8 mouse cellular contexts compared by ENCODE assay signal in the genomic region with DNA sequence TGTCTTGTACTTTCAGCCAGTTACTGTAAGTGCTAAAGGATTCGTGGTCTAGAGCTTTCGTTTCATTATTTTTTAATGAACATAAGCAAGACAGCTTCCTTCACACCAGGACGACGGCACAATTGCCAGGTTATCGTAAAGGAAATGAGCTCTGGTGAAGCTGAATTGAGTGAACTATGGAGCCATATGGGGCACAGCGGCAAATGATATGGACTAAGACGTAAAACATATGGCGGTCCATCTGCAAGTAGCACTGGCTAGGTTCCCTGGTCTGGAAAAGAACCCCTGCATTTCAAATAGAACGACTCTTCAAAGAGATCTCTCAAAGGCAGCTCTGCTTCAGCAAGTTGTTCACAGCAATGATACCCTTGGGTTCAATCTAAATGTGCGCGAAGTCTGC. TPM values are rescaled to one million over a fixed set of nuclear protein-coding genes. Genes with fewer than 3 reads are reported as not detected.
DNase-seq lines count a peak whose midpoint lies in the region; ATAC-seq and TF ChIP-seq lines count a peak whose summit lies in the region.

No protein-coding gene starts in this region.

- H3K36me3 ChIP-seq in heart, embryonic 16.5 days (ENCODE audit: control insufficient read depth, insufficient read depth), result no peaks in the 10 kb centered on the region
- H3K36me3 ChIP-seq in midbrain, embryonic 10.5 days, result peaks cover 23% of the 10 kb centered on the region

- ATAC-seq in heart, embryonic 16.5 days (replicated peaks; ENCODE audit: extremely low read depth, insufficient read depth, low FRiP score), result no peak

- no peak for TF ChIP-seq CTCF in gastrocnemius, adult 2 months (IDR thresholded peaks at IDR 0.05)
- TF ChIP-seq CTCF in bone marrow macrophage, adult 2 months (IDR thresholded peaks at IDR 0.05; ENCODE audit: low read depth, low read length), result no peak

- peak overlapping the region; percentile 94 for H3K9ac ChIP-seq in heart, embryonic 16.5 days (ENCODE audit: low read length)

- peak overlapping the region; percentile 98 for H3K27ac ChIP-seq in gastrocnemius, adult 2 months
- H3K27ac ChIP-seq in bone marrow macrophage, adult 2 months (ENCODE audit: insufficient read depth, low read depth, low read length), result no peak overlapping the region
- H3K27ac ChIP-seq in heart, embryonic 16.5 days (ENCODE audit: low read length), result peak overlapping the region; percentile 38
- H3K27ac ChIP-seq in midbrain, embryonic 10.5 days (replicated peaks), result peak overlapping the region; percentile 96; the same call in 1 of the 2 replicates

- WGBS in heart, embryonic 16.5 days, result 57% methylated on average over 11 of the region's 11 CpGs
- 56% methylated on average over 11 of the region's 11 CpGs for WGBS in midbrain, embryonic 10.5 days

- intact Hi-C loops in gastrocnemius, adult 2 months (cut with DNase I), result no loop called here
- intact Hi-C loops in gastrocnemius, postnatal 36 days (cut with DNase I), result loop anchor here (2.0 kb wide), 1 partner anchor 14 kb away; no protein-coding TSS in a partner anchor

- peak overlapping the region; percentile 84 for H3K4me3 ChIP-seq in gastrocnemius, adult 2 months
- H3K4me3 ChIP-seq in bone marrow macrophage, adult 2 months (ENCODE audit: insufficient read depth, low read length), result peak overlapping the region; percentile 77
- peak overlapping the region; percentile 93 for H3K4me3 ChIP-seq in heart, embryonic 16.5 days (ENCODE audit: low read length)
- H3K4me3 ChIP-seq in midbrain, embryonic 10.5 days, result peak overlapping the region; percentile 91

- no peak for TF ChIP-seq POLR2A in bone marrow macrophage, adult 2 months (IDR thresholded peaks at IDR 0.05; ENCODE audit: borderline replicate concordance, low read depth, low read length)

- no peaks in the 10 kb centered on the region for H3K9me3 ChIP-seq in heart, embryonic 16.5 days (replicated peaks; ENCODE audit: control insufficient read depth, low read length)
- no peaks in the 10 kb centered on the region for H3K9me3 ChIP-seq in midbrain, embryonic 10.5 days (replicated peaks)

- no peaks in the 10 kb centered on the region for H3K27me3 ChIP-seq in heart, embryonic 16.5 days (ENCODE audit: control insufficient read depth, insufficient read depth, low read length)
- peaks cover 5% of the 10 kb centered on the region; the same call in 1 of the 2 replicates for H3K27me3 ChIP-seq in midbrain, embryonic 10.5 days (ENCODE audit: low read depth, poor library complexity, severe bottlenecking)

- DNase-seq in gastrocnemius, adult 2 months, result no peak
- no peak for DNase-seq in gastrocnemius, postnatal 36 days
- no peak for DNase-seq in midbrain, embryonic 10.5 days (ENCODE audit: low spot score)
- no peak for DNase-seq in spleen, postnatal 10 days (ENCODE audit: low spot score in 2 of 2)
- no peak for DNase-seq in c-Kit-positive CD71-positive TER-119-positive erythroid progenitor cells, embryonic 14.5 days (ENCODE audit: low spot score)
- DNase-seq in layer of hippocampus, adult 8-10 months (ENCODE audit: low spot score in 2 of 2), result no peak

- peak overlapping the region; percentile 85 for H3K4me2 ChIP-seq in heart, embryonic 16.5 days (ENCODE audit: low read depth, low read length)

- peaks cover 35% of the 10 kb centered on the region for H3K4me1 ChIP-seq in bone marrow macrophage, adult 2 months (ENCODE audit: control insufficient read depth, insufficient read depth, low read length)
- H3K4me1 ChIP-seq in heart, embryonic 16.5 days (ENCODE audit: control insufficient read depth, insufficient read depth, low read length), result peaks cover 23% of the 10 kb centered on the region
- peaks cover 54% of the 10 kb centered on the region for H3K4me1 ChIP-seq in midbrain, embryonic 10.5 days

RNA-seq across cellular contexts. Expression of a gene that starts 6.5 kb away (rescaled TPM):
- 10 to 100 TPM; 39.2 to 41.3 TPM for total RNA-seq in gastrocnemius, adult 2 months (2021)
- 10 to 100 TPM; 36.6 to 36.7 TPM for total RNA-seq in gastrocnemius, postnatal 36 days (2021)
- 12.6 and 14.5 TPM in 2 replicates for polyA plus RNA-seq in bone marrow macrophage, adult 2 months (2012; ENCODE audit: insufficient read depth, insufficient read length, missing spikeins)
- polyA plus RNA-seq in heart, embryonic 16.5 days (2015; fragmentation: Nextera tagmentation; extraction: Ambion mirVana), result 8.5 and 8.9 TPM in 2 replicates
- 27.6 and 43.0 TPM in 2 replicates for polyA plus RNA-seq in midbrain, embryonic 10.5 days (2016; fragmentation: Nextera tagmentation; extraction: Ambion mirVana)
- total RNA-seq in layer of hippocampus, adult 8-10 months (2022), result 10 to 100 TPM; 71.9 to 79.8 (median 75.3) TPM
